Mouse (Mus musculus): ENCODE measurements around the gene Tec. TPM values are rescaled to one million over a fixed set of nuclear protein-coding genes. Genes with fewer than 3 reads are reported as not detected.

Gene Tec
- polyA plus RNA-seq, 1 experiment = 3.9 TPM

DNA sequence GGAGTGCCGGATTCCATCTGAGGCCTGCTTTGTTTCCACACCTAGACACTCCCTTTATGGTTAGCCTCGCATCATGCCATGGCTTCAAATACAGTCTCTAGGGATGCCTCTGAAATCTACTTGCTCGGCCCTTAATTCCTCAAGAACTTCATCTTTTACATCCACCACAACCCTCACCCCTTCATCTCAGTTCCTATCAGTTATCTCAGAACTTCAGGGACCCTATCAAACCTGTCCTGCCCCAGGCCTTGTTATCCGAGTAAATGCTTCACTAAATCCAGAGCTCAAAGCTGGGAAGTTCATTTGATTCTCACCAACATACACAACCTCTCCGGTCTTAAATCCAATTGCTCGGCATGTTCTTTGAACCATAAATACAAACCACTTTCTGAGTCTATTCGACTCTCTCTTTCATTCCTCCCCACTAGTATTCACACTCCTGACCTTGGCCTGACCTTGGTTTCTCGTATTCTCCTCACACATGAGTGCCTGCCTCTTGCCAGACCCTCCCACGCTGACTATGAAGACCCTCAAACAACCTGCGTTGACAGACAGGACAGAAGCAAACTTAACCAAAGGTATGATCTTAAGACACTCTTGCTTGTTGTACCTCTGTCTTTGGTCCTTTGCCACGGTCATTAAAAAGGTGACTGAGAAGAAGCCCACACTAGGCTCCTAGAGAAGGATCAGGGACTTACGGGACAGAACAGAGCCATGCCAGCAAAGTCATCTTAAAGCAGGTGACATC lies 17.2 kb downstream of the Tec start:
- DNase-seq (ENCODE audit: low read depth) = no peak
- TF ChIP-seq POLR2A (IDR thresholded peaks at IDR 0.05; ENCODE audit: borderline replicate concordance, extremely low read depth, insufficient read depth, insufficient read length, poor library complexity, severe bottlenecking) (no peak), CTCF (IDR thresholded peaks at IDR 0.05; ENCODE audit: borderline replicate concordance, extremely low read depth, insufficient read depth, insufficient read length) (no peak)

DNA sequence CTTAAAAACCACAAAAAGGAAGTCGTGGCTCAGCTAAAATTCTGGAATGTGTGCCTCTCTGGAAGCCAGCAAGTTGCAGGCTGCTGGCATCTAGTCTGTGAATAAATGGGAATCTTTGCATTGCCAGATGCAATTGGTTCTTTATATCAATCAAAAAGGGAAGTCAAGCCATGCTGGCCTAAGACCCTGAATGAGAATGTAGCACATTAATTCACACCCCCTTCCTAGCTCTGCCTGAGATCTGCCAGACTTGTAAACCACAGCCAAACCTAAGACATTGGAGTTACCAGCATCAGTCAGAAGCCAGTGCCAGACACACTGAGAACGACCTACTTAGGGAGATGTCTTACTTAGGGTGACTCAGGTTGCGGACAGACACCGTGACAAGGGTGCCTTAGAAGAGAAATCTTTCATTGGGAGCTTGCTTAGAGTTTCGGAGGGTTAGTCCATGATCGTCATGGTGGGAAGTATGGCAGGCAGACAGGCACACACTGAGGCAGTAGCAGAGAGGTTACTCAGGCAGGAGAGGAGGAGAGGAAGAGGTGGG lies 19.3 kb downstream of the Tec start:
- DNase-seq (ENCODE audit: low read depth) = no peak
- no peak for TF ChIP-seq POLR2A (IDR thresholded peaks at IDR 0.05; ENCODE audit: borderline replicate concordance, extremely low read depth, insufficient read depth, insufficient read length, poor library complexity, severe bottlenecking)
- no peak for TF ChIP-seq CTCF (IDR thresholded peaks at IDR 0.05; ENCODE audit: borderline replicate concordance, extremely low read depth, insufficient read depth, insufficient read length)

DNA sequence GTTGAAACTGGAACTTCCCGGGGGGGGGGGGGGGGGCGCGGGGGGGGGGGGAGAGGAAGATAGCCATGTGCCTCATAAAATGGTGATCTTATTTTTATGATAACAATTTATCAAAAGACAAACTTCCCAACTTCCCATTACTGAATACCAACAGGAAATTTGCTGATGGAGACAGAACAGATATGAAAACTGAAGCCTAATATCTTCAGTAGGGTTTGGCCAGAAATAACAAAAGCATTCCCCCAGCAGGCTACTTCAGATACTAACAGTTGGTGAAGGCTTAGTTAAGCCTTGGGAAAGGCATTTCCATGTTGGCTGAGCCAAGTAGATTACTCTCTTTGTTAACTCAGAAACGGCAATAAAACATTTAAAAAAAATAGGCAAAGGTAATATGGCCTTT lies 21.6 kb downstream of the Tec start:
- TF ChIP-seq POLR2A (IDR thresholded peaks at IDR 0.05; ENCODE audit: borderline replicate concordance, extremely low read depth, insufficient read depth, insufficient read length, poor library complexity, severe bottlenecking) (no peak), CTCF (IDR thresholded peaks at IDR 0.05; ENCODE audit: borderline replicate concordance, extremely low read depth, insufficient read depth, insufficient read length) (no peak)

DNA sequence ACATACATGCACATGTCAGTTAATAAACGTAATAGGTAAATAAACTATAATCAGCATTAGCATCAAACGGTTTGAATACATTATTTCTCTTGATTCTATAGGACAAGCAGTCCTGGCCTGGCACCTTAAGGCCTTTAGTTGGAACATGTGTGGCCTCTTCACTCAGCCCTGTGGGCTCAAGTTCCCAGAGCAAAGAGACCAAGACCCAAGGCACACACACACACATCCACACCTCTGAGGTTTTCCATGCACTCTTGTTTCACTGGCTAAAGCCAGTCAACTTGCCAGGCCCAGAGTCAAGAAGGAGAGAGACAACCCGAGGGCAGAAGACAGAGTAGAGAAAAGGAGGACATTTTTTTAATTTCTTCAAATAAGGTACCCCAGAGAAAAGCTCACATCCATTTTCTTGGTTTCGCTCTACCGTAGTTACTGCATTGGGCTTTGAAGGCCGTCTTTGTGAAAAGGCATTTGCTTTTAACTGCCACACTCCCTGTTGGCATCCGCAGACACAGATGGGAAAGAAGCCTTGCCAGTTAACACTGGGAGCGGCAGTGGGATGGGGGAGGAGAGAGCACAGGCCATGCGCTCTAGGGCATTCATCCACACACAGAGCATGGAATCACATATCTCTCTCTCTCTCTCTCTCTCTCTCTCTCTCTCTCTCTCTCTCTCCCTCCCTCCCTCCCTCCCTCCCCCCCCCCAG lies 22.2 kb downstream of the Tec start:
- DNase-seq (ENCODE audit: low read depth) = peak; percentile 85
- no peak for TF ChIP-seq POLR2A (IDR thresholded peaks at IDR 0.05; ENCODE audit: borderline replicate concordance, extremely low read depth, insufficient read depth, insufficient read length, poor library complexity, severe bottlenecking)
- TF ChIP-seq CTCF (IDR thresholded peaks at IDR 0.05; ENCODE audit: borderline replicate concordance, extremely low read depth, insufficient read depth, insufficient read length) = no peak

More for the DNA sequence above, 21.6 kb downstream of the Tec start:
- no peak for DNase-seq (ENCODE audit: low read depth)

DNA sequence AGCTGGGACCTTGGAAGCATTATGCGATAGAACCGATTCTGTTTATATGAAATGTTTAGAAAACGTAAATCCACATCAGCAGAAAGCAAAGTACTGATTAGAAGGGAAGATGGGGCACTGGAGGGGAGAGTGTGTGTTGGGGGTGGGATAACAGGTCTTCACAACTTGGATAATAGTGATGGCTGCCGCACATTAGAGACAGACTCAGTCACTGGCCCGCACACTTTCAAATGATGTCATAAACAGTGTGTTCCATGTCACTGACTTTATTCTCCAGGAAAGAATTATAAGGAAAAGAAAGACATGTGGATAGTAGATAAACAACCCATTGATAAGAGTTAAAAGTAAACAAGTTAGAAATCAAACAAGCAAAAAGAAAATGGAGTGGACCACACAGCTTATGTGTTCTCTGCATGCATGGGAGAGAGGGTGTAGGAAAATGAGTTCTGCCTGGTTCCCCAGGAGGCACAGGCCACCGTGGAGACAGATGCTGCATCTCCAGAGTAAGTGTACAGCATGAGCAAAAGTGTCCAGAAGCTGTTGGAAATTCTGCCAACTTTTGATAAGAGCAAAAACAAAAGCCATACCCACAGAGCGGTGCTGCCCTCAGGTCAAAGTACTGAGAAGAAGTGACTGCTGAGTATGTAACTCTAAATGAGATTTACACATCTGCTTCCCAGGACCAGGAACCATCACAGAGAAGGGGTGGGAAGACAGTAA lies 23.3 kb downstream of the Tec start:
- no peak for TF ChIP-seq CTCF (IDR thresholded peaks at IDR 0.05; ENCODE audit: borderline replicate concordance, extremely low read depth, insufficient read depth, insufficient read length)
- TF ChIP-seq POLR2A (IDR thresholded peaks at IDR 0.05; ENCODE audit: borderline replicate concordance, extremely low read depth, insufficient read depth, insufficient read length, poor library complexity, severe bottlenecking) = no peak
- DNase-seq (ENCODE audit: low read depth) = no peak

DNA sequence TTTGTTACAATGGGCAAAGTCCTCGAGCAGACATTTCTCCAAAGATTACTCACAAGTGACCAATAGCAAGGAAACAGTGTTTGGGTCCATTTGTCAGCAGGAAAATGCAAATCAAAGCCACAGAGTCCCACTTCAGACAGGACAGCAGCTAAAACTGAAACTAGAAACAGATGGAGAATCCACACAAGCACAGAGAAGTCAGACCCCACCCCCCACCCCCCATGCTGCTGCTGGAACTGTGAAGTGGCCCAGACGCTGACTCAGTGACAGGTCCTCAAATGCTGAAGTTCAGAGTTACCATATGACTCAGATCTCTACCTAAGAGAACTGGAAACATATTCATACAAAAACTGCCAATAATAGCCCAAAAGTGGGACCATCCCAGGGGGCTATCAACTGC lies 24.0 kb downstream of the Tec start:
- no peak for TF ChIP-seq POLR2A (IDR thresholded peaks at IDR 0.05; ENCODE audit: borderline replicate concordance, extremely low read depth, insufficient read depth, insufficient read length, poor library complexity, severe bottlenecking)
- no peak for TF ChIP-seq CTCF (IDR thresholded peaks at IDR 0.05; ENCODE audit: borderline replicate concordance, extremely low read depth, insufficient read depth, insufficient read length)
- DNase-seq (ENCODE audit: low read depth) = no peak

DNA sequence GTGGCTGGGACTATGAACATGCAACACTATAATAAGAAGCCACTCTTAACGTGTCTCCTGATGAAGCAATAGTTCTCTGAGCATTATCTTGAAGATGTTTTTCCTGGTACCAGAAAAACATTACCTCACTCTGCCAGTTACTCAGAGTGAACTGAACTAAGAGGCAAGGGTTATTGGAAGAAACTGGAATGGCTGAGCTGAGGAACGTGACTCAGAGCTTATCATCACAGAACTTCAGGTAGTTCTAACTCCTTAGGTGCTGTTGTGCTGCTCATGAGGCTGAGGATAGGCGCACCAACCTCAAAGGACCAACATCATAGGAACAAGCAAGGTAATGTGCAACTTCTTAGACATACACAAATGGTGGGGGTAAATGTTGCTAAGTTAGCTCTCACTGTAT lies 28.6 kb downstream of the Tec start:
- DNase-seq (ENCODE audit: low read depth) = no peak
- TF ChIP-seq POLR2A (IDR thresholded peaks at IDR 0.05; ENCODE audit: borderline replicate concordance, extremely low read depth, insufficient read depth, insufficient read length, poor library complexity, severe bottlenecking) (no peak), CTCF (IDR thresholded peaks at IDR 0.05; ENCODE audit: borderline replicate concordance, extremely low read depth, insufficient read depth, insufficient read length) (no peak)

DNA sequence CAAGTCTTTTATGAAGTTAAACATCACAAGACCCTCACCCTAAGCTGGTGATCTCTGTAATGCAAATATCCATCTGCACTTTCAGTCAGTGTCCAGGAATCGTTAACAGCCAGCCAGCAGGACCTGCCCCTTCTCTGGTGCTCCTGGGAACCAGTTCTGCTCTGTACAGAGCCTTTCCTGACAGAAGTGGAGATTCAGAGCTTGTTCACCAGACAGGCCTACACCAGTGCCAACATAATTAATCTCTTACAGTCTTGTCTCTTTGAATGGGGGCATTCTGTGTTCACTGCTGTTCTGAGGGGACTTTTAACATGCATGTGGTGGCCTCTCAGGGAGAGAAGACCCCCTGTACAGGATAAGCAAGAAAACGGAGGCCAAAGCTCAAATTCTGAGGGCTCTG lies 29.3 kb downstream of the Tec start:
- peak; percentile 44 for DNase-seq (ENCODE audit: low read depth)
- TF ChIP-seq CTCF (IDR thresholded peaks at IDR 0.05; ENCODE audit: borderline replicate concordance, extremely low read depth, insufficient read depth, insufficient read length) (no peak), POLR2A (IDR thresholded peaks at IDR 0.05; ENCODE audit: borderline replicate concordance, extremely low read depth, insufficient read depth, insufficient read length, poor library complexity, severe bottlenecking) (no peak)

DNA sequence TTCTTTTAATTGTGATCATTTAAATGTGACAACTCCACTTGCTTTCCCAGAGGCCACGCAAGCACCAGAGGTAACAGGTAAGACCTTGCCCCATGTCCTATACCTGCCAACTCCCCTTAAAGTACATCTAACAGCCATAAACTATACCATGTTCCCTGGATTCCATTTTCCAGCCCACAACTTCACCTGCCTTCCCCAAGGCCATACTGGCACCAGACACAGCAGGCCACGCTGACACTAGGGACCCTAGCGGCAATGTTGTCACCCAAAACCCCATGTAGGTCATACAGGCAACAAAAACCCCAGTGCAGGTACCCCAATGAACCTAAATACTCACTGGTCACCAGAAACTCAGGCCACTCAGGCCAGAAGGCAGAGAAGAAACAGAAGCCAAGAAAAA lies 32.6 kb downstream of the Tec start:
- DNase-seq (ENCODE audit: low read depth) = no peak
- no peak for TF ChIP-seq POLR2A (IDR thresholded peaks at IDR 0.05; ENCODE audit: borderline replicate concordance, extremely low read depth, insufficient read depth, insufficient read length, poor library complexity, severe bottlenecking)
- TF ChIP-seq CTCF (IDR thresholded peaks at IDR 0.05; ENCODE audit: borderline replicate concordance, extremely low read depth, insufficient read depth, insufficient read length) = no peak

DNA sequence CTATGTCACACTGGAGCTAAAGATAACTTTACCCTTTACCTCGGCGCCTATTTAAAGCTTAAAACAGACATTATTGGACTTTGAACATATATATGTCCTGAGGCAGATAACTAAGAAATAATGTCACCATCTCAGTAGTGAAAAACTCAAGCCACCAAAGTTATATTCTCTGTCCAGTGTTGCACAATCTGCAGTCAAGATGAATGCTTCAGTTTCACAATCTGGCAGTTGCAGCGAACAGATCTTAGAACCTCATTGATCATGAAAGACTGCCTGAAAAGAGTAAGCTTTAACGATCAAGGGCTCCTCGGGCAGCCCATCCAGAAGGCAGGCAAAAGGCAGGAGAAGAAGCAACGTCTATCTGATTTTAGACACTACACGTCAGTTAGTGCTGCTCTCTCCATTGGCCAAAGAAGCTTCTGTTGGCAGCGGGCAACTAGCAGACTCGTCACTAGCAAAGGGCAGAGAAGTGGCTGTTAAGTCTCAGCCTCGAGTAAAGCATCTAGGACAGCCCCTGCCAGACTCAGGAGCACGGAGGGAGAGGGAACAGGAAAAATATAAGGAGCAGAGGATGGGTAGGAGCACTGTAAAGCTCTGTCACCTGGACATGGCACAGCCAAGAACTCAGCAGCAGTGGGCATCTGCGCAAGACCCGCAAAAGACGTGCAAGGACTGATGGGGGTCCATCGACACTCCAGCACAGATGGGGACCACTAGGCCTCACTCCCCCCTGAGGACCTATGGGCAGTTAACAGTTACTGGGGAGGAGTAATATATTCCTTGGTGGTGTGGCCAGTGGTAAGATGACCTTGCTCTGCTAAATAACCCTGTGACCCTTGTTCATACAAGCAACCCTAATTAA lies 35.1 kb downstream of the Tec start:
- DNase-seq (ENCODE audit: low read depth) = no peak
- no peak for TF ChIP-seq POLR2A (IDR thresholded peaks at IDR 0.05; ENCODE audit: borderline replicate concordance, extremely low read depth, insufficient read depth, insufficient read length, poor library complexity, severe bottlenecking)
- no peak for TF ChIP-seq CTCF (IDR thresholded peaks at IDR 0.05; ENCODE audit: borderline replicate concordance, extremely low read depth, insufficient read depth, insufficient read length)
